Mouse (Mus musculus) myocyte (in vitro differentiated cells): ENCODE measurements at regions not wholly inside any gene's neighbourhood (a gene's known extent, or its start where the extent isn't known, plus 50 kb on each side); places are given as distances from the start of the nearest gene placed in this dataset.

Experiments
- H3K27me3 ChIP-seq: one replicate; pipeline ENCODE4 v1.6.1; 2011; ENCODE audit not compliant: control insufficient read depth, insufficient read depth, insufficient read length
- H3K36me3 ChIP-seq: one replicate; pipeline ENCODE4 v1.6.1; 2011; ENCODE audit not compliant: control insufficient read depth, insufficient read depth
- H3K4me2 ChIP-seq: one replicate; pipeline ENCODE4 v1.6.1; 2011; ENCODE audit warnings: low read depth, control low read depth
- H3K4me3 ChIP-seq: one replicate; pipeline ENCODE4 v1.5.1; 2011; ENCODE audit warnings: mild to moderate bottlenecking, control low read depth, moderate library complexity
- H3K79me2 ChIP-seq: one replicate; pipeline ENCODE4 v1.6.1; 2011; ENCODE audit not compliant: control insufficient read depth, insufficient read depth
- H3ac ChIP-seq: one replicate; pipeline ENCODE4 v1.6.1; 2011; ENCODE audit not compliant: control insufficient read depth, insufficient read length
- CEBPB ChIP-seq: IDR thresholded peaks from 2 replicates; pipeline ENCODE4 v1.6.1; 2011; ENCODE audit warnings: mild to moderate bottlenecking, moderate library complexity; ENCODE audit not compliant: poor library complexity, insufficient read depth, severe bottlenecking
- E2F4 ChIP-seq: IDR thresholded peaks from one replicate; pipeline ENCODE4 v1.6.1; 2011; ENCODE audit warnings: mild to moderate bottlenecking, control low read depth, moderate library complexity; ENCODE audit not compliant: insufficient read depth
- MAX ChIP-seq: IDR thresholded peaks from one replicate; pipeline ENCODE4 v1.6.1; 2011; ENCODE audit warnings: low read depth, mild to moderate bottlenecking, control low read depth
- MYOD1 ChIP-seq, 3 experiments: IDR thresholded peaks; one replicate each; pipeline ENCODE4 v1.6.1; 2011; ENCODE audit warnings: control low read depth in 2 of 3, low read depth in 2 of 3, mild to moderate bottlenecking in 2 of 3, moderate library complexity in 1 of 3; ENCODE audit not compliant: insufficient read length in 2 of 3, control insufficient read depth in 1 of 3
- MYOG ChIP-seq, 3 experiments: IDR thresholded peaks; one replicate each; pipeline ENCODE4 v1.6.1; 2011; ENCODE audit warnings: control low read depth in 2 of 3, low read depth in 2 of 3, mild to moderate bottlenecking in 2 of 3; ENCODE audit not compliant: insufficient read length in 2 of 3, control insufficient read depth in 1 of 3, insufficient read depth in 1 of 3
- POLR2A ChIP-seq: IDR thresholded peaks from one replicate; pipeline ENCODE4 v1.6.1; 2011; ENCODE audit warnings: low read depth, mild to moderate bottlenecking, control low read depth, moderate library complexity; ENCODE audit not compliant: insufficient read length
- POLR2AphosphoS2 ChIP-seq: IDR thresholded peaks from one replicate; pipeline ENCODE4 v1.6.1; 2011; ENCODE audit warnings: low read depth, control low read depth; ENCODE audit not compliant: insufficient read length
- REST ChIP-seq: IDR thresholded peaks from one replicate; pipeline ENCODE4 v1.6.1; 2011; ENCODE audit warnings: mild to moderate bottlenecking, control low read depth, moderate library complexity; ENCODE audit not compliant: insufficient read depth, insufficient read length
- SRF ChIP-seq: IDR thresholded peaks from one replicate; pipeline ENCODE4 v1.6.1; 2011; ENCODE audit warnings: low read depth; ENCODE audit not compliant: control insufficient read depth, insufficient read length
- TCF12 ChIP-seq: IDR thresholded peaks from one replicate; pipeline ENCODE4 v1.6.1; 2011; ENCODE audit warnings: mild to moderate bottlenecking, control low read depth; ENCODE audit not compliant: poor library complexity, insufficient read depth, severe bottlenecking
- TCF3 ChIP-seq: IDR thresholded peaks from one replicate; pipeline ENCODE4 v1.6.1; 2011; ENCODE audit warnings: low read depth, control low read depth; ENCODE audit not compliant: insufficient read length
- USF1 ChIP-seq: IDR thresholded peaks from one replicate; pipeline ENCODE4 v1.6.1; 2011; ENCODE audit warnings: low read depth, mild to moderate bottlenecking, control low read depth, moderate library complexity

DNA sequence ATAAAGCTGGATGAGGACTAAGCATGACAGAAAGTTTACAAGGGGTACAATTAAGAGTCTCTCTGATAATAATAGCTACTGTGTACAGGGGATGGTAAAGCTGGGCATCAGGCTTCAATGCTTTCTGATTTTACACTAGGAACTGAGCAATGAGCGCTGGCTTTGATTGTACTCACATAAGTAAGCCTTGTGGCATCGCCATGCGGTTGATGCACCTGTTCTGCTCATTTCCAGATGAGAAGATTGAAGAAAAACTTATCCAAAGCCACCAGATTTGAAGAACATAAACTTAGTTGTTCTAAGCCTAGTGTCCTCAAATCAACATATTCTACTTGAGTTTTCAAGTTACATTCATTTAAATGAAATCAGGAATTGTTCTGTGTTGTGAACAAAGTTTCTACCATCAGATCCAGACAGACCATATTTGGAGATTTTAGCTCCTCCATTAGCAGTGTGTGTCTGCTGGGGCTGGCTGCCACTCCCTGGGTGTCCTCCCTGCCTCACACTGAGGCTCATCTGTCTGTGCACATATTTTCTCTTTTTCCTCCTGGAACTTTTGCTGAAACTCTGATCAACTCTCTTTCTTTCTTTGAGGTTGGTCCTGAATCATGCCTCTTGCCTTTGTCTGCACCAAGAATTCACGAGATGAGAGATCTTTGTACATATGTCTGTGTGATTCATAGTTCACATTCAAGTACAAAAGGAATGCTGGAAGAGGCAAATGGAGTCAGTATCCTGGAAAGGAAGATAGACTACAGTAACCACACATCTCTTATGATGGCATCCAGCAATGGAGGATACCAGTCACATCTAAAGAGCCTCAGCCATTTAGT, 68.2 kb upstream of the Ifne start:
- TF ChIP-seq MAX (no peak), MYOD1 (IDR thresholded peaks at IDR 0.05; ENCODE audit: control insufficient read depth in 1 of 3, insufficient read length in 2 of 3, low read depth in 2 of 3) (peak in 2 of 3 experiments; percentile 64 to 71), REST (no peak), POLR2AphosphoS2 (no peak), TCF3 (no peak), MYOG (IDR thresholded peaks at IDR 0.05; ENCODE audit: control insufficient read depth in 1 of 3, insufficient read depth in 1 of 3, insufficient read length in 2 of 3, low read depth in 2 of 3) (no peak), E2F4 (no peak), SRF (peak; percentile 85)
- Histone ChIP-seq H3K4me2 (peak overlapping the region; percentile 89), H3K79me2 (peaks cover under 1% of the 10 kb centered on the region), H3K36me3 (no peaks in the 10 kb centered on the region), H3K4me3 (no peak overlapping the region), H3K27me3 (no peaks in the 10 kb centered on the region), H3ac (no peak overlapping the region)

DNA sequence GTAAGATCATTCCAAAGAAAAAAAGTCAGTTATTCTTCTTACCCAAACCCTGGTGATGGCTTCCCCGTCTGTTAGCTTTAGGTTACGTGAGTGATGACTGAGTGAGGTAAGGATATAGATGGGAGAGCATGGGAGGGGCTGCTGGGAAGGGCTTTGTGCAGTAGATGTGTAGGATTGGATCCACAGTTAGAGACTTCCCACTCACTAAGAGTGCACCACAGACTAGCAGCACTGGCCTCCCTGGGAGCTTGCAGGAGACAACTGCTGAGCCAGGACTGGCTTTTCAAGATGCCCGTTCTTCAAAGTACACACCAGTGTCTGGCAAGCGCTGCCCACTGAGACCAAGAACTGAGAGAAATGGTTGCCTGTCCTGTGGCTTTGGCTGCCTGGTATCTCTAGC, 62.0 kb upstream of the Ifne start:
- Histone ChIP-seq H3ac (no peak overlapping the region), H3K79me2 (peaks cover 61% of the 10 kb centered on the region), H3K36me3 (no peaks in the 10 kb centered on the region), H3K4me2 (peak overlapping the region; percentile 82), H3K4me3 (peak overlapping the region; percentile 58), H3K27me3 (no peaks in the 10 kb centered on the region)
- TF ChIP-seq MYOG (IDR thresholded peaks at IDR 0.05; ENCODE audit: control insufficient read depth in 1 of 3, insufficient read depth in 1 of 3, insufficient read length in 2 of 3, low read depth in 2 of 3) (no peak), CEBPB (no peak), POLR2AphosphoS2 (peak; percentile 80), TCF12 (no peak), MAX (no peak), TCF3 (no peak), E2F4 (no peak), POLR2A (peak; percentile 81)

- H3K36me3 ChIP-seq: no peaks in the 10 kb centered on the region
- no peak overlapping the region for H3ac ChIP-seq
- peak overlapping the region; percentile 82 for H3K4me2 ChIP-seq
- TF ChIP-seq POLR2A (peak; percentile 32), REST (no peak), POLR2AphosphoS2 (peak; percentile 38), CEBPB (no peak)
- peaks cover 74% of the 10 kb centered on the region for H3K79me2 ChIP-seq
- no peaks in the 10 kb centered on the region for H3K27me3 ChIP-seq
- H3K4me3 ChIP-seq: peak overlapping the region; percentile 58
These were observed 60.7 kb upstream of the Ifne start for GRCm38 (mm10) chr4:88940670-88941069.

DNA sequence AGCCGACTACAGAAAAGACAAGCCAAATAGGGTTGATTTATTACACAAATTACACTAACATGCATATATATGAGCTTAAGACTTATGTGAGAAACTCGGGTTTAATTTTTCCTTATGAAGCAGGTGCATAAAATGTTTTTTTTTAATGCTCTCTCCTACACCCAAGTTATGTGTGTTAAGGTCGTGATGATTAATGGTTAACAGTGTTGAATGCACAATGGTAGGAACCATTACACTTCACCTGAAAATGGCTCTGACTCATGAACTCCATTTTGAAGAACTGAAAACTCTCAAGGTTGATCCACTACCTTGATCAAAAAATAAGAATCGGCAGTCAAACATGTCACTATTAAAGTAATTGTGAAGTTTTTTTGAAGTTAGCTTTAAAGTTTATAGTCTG, 59.4 kb upstream of the Ifne start:
- H3K36me3 ChIP-seq: no peaks in the 10 kb centered on the region
- H3K27me3 ChIP-seq: no peaks in the 10 kb centered on the region
- H3K4me2 ChIP-seq: peak overlapping the region; percentile 82
- peaks cover 86% of the 10 kb centered on the region for H3K79me2 ChIP-seq
- H3ac ChIP-seq: no peak overlapping the region
- H3K4me3 ChIP-seq: peak overlapping the region; percentile 58
- no peak for TF ChIP-seq MYOG (IDR thresholded peaks at IDR 0.05; ENCODE audit: control insufficient read depth in 1 of 3, insufficient read depth in 1 of 3, insufficient read length in 2 of 3, low read depth in 2 of 3)
- no peak for TF ChIP-seq TCF3
- no peak for TF ChIP-seq CEBPB
- no peak for TF ChIP-seq REST
- TF ChIP-seq MAX: no peak
- TF ChIP-seq E2F4: no peak
- TF ChIP-seq TCF12: no peak

DNA sequence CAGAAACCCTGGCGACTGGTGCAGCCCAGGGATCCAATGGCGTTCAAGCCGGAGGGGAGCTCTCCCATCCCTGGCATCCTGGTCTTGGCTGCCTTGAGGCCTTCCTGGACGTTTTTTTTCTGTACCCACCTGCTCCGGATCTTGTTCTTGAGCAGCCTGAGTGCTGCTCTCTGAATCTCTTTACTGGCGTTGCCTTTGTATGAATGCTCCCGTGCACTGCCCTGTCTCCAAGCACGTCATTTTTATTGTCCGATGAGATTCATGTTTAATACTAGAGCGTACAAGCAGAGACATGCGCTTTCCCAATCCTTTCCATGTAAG, 58.7 kb upstream of the Ifne start:
- Histone ChIP-seq H3K27me3 (no peaks in the 10 kb centered on the region), H3K79me2 (peaks cover 94% of the 10 kb centered on the region), H3K4me3 (peak overlapping the region; percentile 58), H3K36me3 (no peaks in the 10 kb centered on the region), H3K4me2 (peak overlapping the region; percentile 82), H3ac (peak overlapping the region; percentile 62)
- TF ChIP-seq REST (no peak), MAX (no peak), POLR2A (no peak), USF1 (no peak), CEBPB (no peak), MYOG (IDR thresholded peaks at IDR 0.05; ENCODE audit: control insufficient read depth in 1 of 3, insufficient read depth in 1 of 3, insufficient read length in 2 of 3, low read depth in 2 of 3) (no peak), TCF3 (no peak), MYOD1 (IDR thresholded peaks at IDR 0.05; ENCODE audit: control insufficient read depth in 1 of 3, insufficient read length in 2 of 3, low read depth in 2 of 3) (no peak), TCF12 (no peak), SRF (no peak)
